Mouse (Mus musculus): ENCODE data around the gene Bbs2. TPM values are rescaled to one million over a fixed set of nuclear protein-coding genes. Genes with fewer than 3 reads are reported as not detected.
"Not testable (repeated sequence)": the region's sequence is repeated elsewhere in the genome, so short reads cannot be mapped to it uniquely, and the experiment has no call there.

The Bbs2 gene
- polyA plus RNA-seq (2014; fragmentation: Nextera tagmentation; extraction: Ambion mirVana), result 8.7 and 10.6 TPM in 2 replicates

DNA sequence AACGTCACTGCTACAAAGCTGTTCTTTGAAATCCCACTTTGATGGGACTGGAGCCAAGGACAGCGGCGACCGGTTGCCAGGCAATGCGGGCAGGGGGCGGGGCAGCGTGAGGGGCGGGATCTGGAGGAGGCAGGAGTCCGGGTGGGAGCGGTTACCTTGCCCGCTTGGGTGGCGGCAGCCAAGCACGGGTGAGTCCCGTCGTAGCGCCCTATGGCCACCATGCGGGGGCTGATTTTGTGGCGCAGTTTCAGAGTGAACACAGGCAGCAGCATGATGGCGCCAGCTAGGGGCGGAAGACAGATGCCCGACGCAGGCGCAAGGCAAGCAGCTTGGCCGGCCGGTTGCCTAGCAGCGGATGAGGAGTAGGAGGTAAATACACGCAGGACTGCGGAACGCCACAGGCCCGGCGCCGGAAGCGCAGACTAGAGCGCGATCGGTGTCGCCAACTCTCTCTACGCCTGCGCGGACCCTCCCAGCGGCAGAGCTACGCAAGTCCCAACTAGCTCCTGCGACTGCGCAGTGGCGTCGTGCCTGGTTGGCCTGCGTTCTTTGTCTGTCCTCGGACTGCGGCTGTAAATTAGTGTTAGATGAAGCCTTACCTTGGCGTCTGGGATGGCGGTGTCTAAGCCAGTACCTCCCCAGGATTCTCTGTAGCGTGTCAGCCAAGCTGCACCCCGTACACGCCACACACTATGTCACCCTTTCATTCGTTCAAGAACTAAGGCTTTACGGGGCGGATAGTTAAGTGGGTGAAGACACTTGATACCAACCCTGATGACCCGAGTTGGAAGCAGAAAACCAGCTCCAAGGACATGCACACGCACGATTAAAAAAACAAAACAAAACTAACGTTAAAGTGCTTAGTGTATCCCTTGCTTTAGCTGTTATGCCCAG lies at the start of gene Bbs2:
Gene Bbs2 (minus strand): TSS at position 848 of the 894 bp plus-strand sequence.
- Histone ChIP-seq H3K36me3 (ENCODE audit: control insufficient read depth, insufficient read depth, low read length) (no peaks in the 10 kb centered on the region), H3K9ac (ENCODE audit: low read depth, low read length) (peak within 1 kb of the TSS; percentile 82), H3K27me3 (ENCODE audit: control insufficient read depth, insufficient read depth, low read length) (no peaks in the 10 kb centered on the region), H3K4me1 (ENCODE audit: control insufficient read depth, insufficient read depth, low read length) (0 out of 2 replicates have a peak, but pooled peaks cover 4% of the 10 kb centered on the region), H3K9me3 (replicated peaks; ENCODE audit: control insufficient read depth, low read length) (no peaks in the 10 kb centered on the region), H3K4me3 (ENCODE audit: low read depth, low read length) (peak within 1 kb of the TSS; percentile 61), H3K4me2 (peak within 1 kb of the TSS; percentile 74), H3K27ac (ENCODE audit: low read depth, low read length) (peak within 1 kb of the TSS; percentile 90)
- WGBS (ENCODE audit: insufficient replicate concordance), result 1% methylated on average over 61 of the region's 61 CpGs
- ATAC-seq (replicated peaks; ENCODE audit: insufficient number of reproducible peaks, low FRiP score, low TSS enrichment), result peak; percentile 98

DNA sequence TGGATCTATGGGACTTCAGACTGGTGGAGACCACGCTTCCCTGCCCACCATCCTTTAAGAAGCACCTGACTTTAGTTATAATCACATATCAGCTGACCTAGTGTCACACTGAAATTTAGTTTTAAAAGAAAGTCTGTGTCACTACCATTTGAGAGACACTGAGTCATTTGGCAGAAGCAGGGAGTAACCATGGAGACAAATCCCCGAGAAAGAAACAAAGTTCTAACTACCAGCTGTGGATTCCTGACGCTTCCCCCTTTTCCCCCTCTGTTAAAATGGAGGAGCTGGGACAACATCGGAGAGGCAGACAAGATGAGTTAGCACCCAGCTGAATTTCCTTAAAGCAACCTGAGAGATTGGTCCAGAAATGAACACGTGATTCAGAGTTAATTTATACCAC lies 49.5 kb upstream of the Bbs2 start:
- no peaks in the 10 kb centered on the region for H3K4me1 ChIP-seq (ENCODE audit: control insufficient read depth, insufficient read depth, low read length)
- no peak overlapping the region for H3K27ac ChIP-seq (ENCODE audit: low read depth, low read length)
- no peak overlapping the region for H3K4me3 ChIP-seq (ENCODE audit: low read depth, low read length)
- no peak overlapping the region for H3K9ac ChIP-seq (ENCODE audit: low read depth, low read length)
- H3K9me3 ChIP-seq (replicated peaks; ENCODE audit: control insufficient read depth, low read length), result no peaks in the 10 kb centered on the region
- 49% methylated on average over 5 of the region's 5 CpGs for WGBS (ENCODE audit: insufficient replicate concordance)
- no peaks in the 10 kb centered on the region for H3K36me3 ChIP-seq (ENCODE audit: control insufficient read depth, insufficient read depth, low read length)
- H3K27me3 ChIP-seq (ENCODE audit: control insufficient read depth, insufficient read depth, low read length), result peaks cover 7% of the 10 kb centered on the region
- no peak for ATAC-seq (replicated peaks; ENCODE audit: insufficient number of reproducible peaks, low FRiP score, low TSS enrichment)
- no peak overlapping the region for H3K4me2 ChIP-seq

DNA sequence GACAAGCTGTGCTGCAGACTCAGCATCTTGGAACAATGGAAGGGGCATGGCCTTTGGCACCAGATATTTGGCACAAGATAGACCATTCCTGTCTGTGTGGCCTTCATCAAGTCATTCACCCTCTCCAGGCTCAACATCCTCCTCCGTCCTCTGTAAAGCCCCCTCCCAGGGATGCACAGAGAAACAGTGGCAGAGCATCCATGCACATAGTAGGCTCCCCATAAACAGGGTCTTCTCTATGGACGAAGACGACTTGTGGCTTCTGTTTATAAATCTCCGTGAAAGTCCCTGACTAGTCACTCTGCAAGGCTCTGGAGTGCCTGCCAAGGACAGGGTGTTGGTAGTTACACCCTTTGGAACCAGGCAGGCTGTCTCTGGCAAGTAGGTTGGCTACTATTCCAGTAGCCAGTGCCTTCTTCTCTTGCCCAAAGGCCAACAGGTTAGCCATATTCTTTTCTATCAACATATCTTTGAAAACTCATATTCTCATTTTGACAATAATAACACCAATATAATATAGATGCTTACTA lies 41.6 kb upstream of the Bbs2 start:
- no peak for ATAC-seq (replicated peaks; ENCODE audit: insufficient number of reproducible peaks, low FRiP score, low TSS enrichment)
- Histone ChIP-seq H3K4me1 (ENCODE audit: control insufficient read depth, insufficient read depth, low read length) (no peaks in the 10 kb centered on the region), H3K27ac (ENCODE audit: low read depth, low read length) (no peak overlapping the region), H3K36me3 (ENCODE audit: control insufficient read depth, insufficient read depth, low read length) (no peaks in the 10 kb centered on the region), H3K4me3 (ENCODE audit: low read depth, low read length) (no peak overlapping the region), H3K9me3 (replicated peaks; ENCODE audit: control insufficient read depth, low read length) (no peaks in the 10 kb centered on the region), H3K4me2 (no peak overlapping the region), H3K27me3 (ENCODE audit: control insufficient read depth, insufficient read depth, low read length) (no peaks in the 10 kb centered on the region), H3K9ac (ENCODE audit: low read depth, low read length) (no peak overlapping the region)
- WGBS (ENCODE audit: insufficient replicate concordance), result 76% methylated on average over 4 of the region's 4 CpGs

DNA sequence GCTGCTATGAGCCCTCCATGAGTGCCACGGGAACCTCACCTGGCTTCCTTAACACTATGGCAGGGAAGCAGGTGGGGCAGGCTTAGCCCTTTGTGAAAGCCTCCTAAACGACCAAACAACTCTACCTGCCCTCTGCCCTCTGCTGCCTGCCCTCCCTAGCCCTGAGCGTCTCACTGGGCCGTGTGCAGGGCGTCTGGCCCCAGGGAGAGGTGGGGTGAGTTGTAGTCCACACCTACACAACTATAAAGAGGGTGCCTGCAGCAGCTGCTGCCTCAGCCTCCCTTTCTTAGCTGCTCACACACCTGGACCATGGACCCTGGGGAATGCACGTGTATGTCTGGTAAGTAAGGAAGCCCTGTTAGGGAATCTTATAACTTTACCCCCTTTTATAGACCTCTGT lies 38.2 kb upstream of the Bbs2 start, which contains the start of gene Mt4:
Gene Mt4 (plus strand): TSS at position 265 of the 400 bp plus-strand sequence.
- H3K27ac ChIP-seq (ENCODE audit: low read depth, low read length), result no peak within 1 kb of the TSS
- no peaks in the 10 kb centered on the region for H3K27me3 ChIP-seq (ENCODE audit: control insufficient read depth, insufficient read depth, low read length)
- H3K4me3 ChIP-seq (ENCODE audit: low read depth, low read length), result no peak within 1 kb of the TSS
- 47% methylated on average over 6 of the region's 6 CpGs for WGBS (ENCODE audit: insufficient replicate concordance)
- H3K4me1 ChIP-seq (ENCODE audit: control insufficient read depth, insufficient read depth, low read length), result no peaks in the 10 kb centered on the region
- ATAC-seq (replicated peaks; ENCODE audit: insufficient number of reproducible peaks, low FRiP score, low TSS enrichment), result no peak
- no peak within 1 kb of the TSS for H3K9ac ChIP-seq (ENCODE audit: low read depth, low read length)
- no peaks in the 10 kb centered on the region for H3K9me3 ChIP-seq (replicated peaks; ENCODE audit: control insufficient read depth, low read length)
- no peaks in the 10 kb centered on the region for H3K36me3 ChIP-seq (ENCODE audit: control insufficient read depth, insufficient read depth, low read length)
- H3K4me2 ChIP-seq, result no peak within 1 kb of the TSS

DNA sequence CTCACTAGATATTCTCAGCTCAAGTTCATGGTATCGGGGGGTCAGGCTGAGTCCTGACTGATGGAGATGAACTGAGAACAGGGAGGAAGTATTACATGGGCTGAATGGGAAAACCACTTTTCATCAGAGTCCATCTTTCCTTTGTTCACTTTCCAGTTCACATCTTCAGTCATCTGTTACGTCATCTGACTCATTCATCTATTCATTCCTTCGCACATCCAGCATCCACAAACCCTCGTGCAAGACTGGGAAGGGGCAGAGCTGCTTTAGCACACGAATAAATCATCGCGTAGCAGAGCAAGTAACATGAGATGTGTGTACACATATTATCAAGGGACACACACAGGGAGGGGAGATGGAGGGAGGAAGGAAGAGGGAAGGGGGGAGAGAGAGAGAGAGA lies 37.5 kb upstream of the Bbs2 start:
- Histone ChIP-seq H3K27me3 (ENCODE audit: control insufficient read depth, insufficient read depth, low read length) (no peaks in the 10 kb centered on the region), H3K36me3 (ENCODE audit: control insufficient read depth, insufficient read depth, low read length) (no peaks in the 10 kb centered on the region), H3K27ac (ENCODE audit: low read depth, low read length) (no peak overlapping the region), H3K4me2 (no peak overlapping the region), H3K9me3 (replicated peaks; ENCODE audit: control insufficient read depth, low read length) (no peaks in the 10 kb centered on the region), H3K4me1 (ENCODE audit: control insufficient read depth, insufficient read depth, low read length) (no peaks in the 10 kb centered on the region), H3K4me3 (ENCODE audit: low read depth, low read length) (no peak overlapping the region), H3K9ac (ENCODE audit: low read depth, low read length) (no peak overlapping the region)
- 75% methylated on average over 7 of the region's 7 CpGs for WGBS (ENCODE audit: insufficient replicate concordance)
- no peak for ATAC-seq (replicated peaks; ENCODE audit: insufficient number of reproducible peaks, low FRiP score, low TSS enrichment)

DNA sequence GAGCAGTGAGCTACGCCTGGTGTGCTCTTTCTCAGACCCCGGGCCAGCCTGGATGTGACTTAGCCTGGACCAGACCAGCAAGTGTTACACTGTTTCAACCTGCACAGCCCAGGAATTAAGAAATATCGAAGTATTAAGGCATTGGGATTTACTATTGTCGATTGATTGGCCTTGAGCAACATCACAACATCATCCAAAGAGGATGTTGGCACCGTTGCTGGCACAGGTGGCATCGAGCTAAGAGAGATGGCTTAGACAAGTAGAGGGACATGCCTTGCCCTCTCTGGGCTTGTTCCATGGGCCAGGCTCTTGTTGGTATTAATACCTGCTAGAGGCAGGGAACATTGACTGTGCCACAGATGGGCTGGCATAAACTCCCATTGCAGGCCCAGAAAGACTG lies 36.8 kb upstream of the Bbs2 start:
- Histone ChIP-seq H3K9me3 (replicated peaks; ENCODE audit: control insufficient read depth, low read length) (no peaks in the 10 kb centered on the region), H3K27me3 (ENCODE audit: control insufficient read depth, insufficient read depth, low read length) (no peaks in the 10 kb centered on the region), H3K4me1 (ENCODE audit: control insufficient read depth, insufficient read depth, low read length) (no peaks in the 10 kb centered on the region), H3K9ac (ENCODE audit: low read depth, low read length) (no peak overlapping the region), H3K27ac (ENCODE audit: low read depth, low read length) (no peak overlapping the region), H3K36me3 (ENCODE audit: control insufficient read depth, insufficient read depth, low read length) (no peaks in the 10 kb centered on the region), H3K4me3 (ENCODE audit: low read depth, low read length) (no peak overlapping the region), H3K4me2 (no peak overlapping the region)
- 79% methylated on average over 6 of the region's 6 CpGs for WGBS (ENCODE audit: insufficient replicate concordance)
- no peak for ATAC-seq (replicated peaks; ENCODE audit: insufficient number of reproducible peaks, low FRiP score, low TSS enrichment)

DNA sequence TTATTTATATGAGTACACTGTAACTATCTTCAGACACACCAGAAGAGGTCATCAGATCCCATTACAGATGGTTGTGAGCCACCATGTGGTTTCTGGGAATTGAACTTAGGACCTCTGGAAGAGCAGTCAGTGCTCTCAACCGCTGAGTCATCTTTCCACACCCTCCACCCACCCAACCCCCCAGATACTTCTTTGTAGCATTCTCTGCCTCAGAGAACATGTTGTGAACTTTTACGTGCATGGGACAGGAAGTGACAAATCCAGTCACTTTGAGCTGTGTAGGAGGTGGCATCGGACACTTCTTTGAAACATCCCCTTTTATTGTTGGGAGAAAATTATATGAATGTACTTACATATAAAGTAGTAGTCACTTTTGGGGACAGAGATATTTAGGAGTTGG lies 35.9 kb upstream of the Bbs2 start:
- H3K9me3 ChIP-seq (replicated peaks; ENCODE audit: control insufficient read depth, low read length); H3K9ac ChIP-seq (ENCODE audit: low read depth, low read length); H3K4me2 ChIP-seq; H3K4me3 ChIP-seq (ENCODE audit: low read depth, low read length); ATAC-seq (replicated peaks; ENCODE audit: insufficient number of reproducible peaks, low FRiP score, low TSS enrichment); H3K27me3 ChIP-seq (ENCODE audit: control insufficient read depth, insufficient read depth, low read length); H3K36me3 ChIP-seq (ENCODE audit: control insufficient read depth, insufficient read depth, low read length); H3K27ac ChIP-seq (ENCODE audit: low read depth, low read length); H3K4me1 ChIP-seq (ENCODE audit: control insufficient read depth, insufficient read depth, low read length): not testable (repeated sequence)
- 52% methylated on average over 3 of the region's 3 CpGs for WGBS (ENCODE audit: insufficient replicate concordance)

DNA sequence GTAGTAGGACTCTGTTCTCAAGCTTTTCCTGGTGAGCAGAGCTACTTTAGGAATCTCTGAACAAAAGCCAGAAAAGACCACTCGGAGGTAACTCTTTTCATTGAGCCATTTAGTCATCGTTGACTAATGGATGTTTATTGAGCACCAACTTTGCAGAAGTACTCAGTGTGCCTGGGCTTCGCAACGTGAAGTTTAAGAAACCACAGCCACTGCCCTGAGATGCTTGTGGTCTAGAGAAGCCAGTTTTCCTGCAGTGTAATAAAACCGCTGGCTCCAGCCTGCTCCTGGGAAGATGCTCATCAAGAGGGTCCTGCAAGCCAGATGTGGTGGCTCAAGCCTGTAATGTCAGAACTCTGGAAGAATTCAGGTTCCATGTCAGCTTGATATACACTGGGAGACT lies 33.4 kb upstream of the Bbs2 start:
- WGBS (ENCODE audit: insufficient replicate concordance), result 80% methylated on average over 5 of the region's 5 CpGs
- Histone ChIP-seq H3K4me1 (ENCODE audit: control insufficient read depth, insufficient read depth, low read length) (no peaks in the 10 kb centered on the region), H3K4me3 (ENCODE audit: low read depth, low read length) (no peak overlapping the region), H3K9me3 (replicated peaks; ENCODE audit: control insufficient read depth, low read length) (no peaks in the 10 kb centered on the region), H3K27ac (ENCODE audit: low read depth, low read length) (no peak overlapping the region), H3K27me3 (ENCODE audit: control insufficient read depth, insufficient read depth, low read length) (no peaks in the 10 kb centered on the region), H3K9ac (ENCODE audit: low read depth, low read length) (no peak overlapping the region), H3K36me3 (ENCODE audit: control insufficient read depth, insufficient read depth, low read length) (no peaks in the 10 kb centered on the region), H3K4me2 (no peak overlapping the region)
- ATAC-seq (replicated peaks; ENCODE audit: insufficient number of reproducible peaks, low FRiP score, low TSS enrichment), result no peak

Data from heart, embryonic 11.5 days (tissue).